Mouse (Mus musculus) forebrain, embryonic 14.5 days (tissue): ENCODE results near the gene Gnptg. TPM values are rescaled to one million over a fixed set of nuclear protein-coding genes. Genes with fewer than 3 reads are reported as not detected.

ENCODE experiments used
- ATAC-seq: fragments of 200-750 bp; cut with Nextera tagmentation; 2 replicates; pipeline ENCODE4 v1.8.0; 2017; ENCODE audit warnings: mild to moderate bottlenecking, moderate library complexity
- DNase-seq: peaks from one replicate; pipeline ENCODE4 v3.0.0-alpha.2; 2015; ENCODE audit warnings: low spot score
- H3K27ac ChIP-seq: fragments of 300-500 bp; sonication (generic); 2 replicates; pipeline ENCODE4 v1.5.1; 2014; ENCODE audit warnings: low read depth, mild to moderate bottlenecking, control low read depth, low read length, moderate library complexity
- H3K27me3 ChIP-seq: fragments of 300-500 bp; sonication (generic); replicated peaks from 2 replicates; pipeline ENCODE4 v1.6.1; 2014; ENCODE audit warnings: low read length, control low read depth, mixed read lengths; ENCODE audit not compliant: control insufficient read depth, insufficient read depth
- H3K36me3 ChIP-seq: fragments of 300-500 bp; sonication (generic); 2 replicates; pipeline ENCODE4 v1.6.1; 2014; ENCODE audit warnings: low read length, control low read depth; ENCODE audit not compliant: control insufficient read depth, insufficient read depth
- H3K4me1 ChIP-seq: fragments of 300-500 bp; sonication (generic); 2 replicates; pipeline ENCODE4 v1.6.1; 2014; ENCODE audit warnings: antibody characterized with exemption, low read length, control low read depth; ENCODE audit not compliant: control insufficient read depth, insufficient read depth
- H3K4me2 ChIP-seq: fragments of 300-500 bp; sonication (generic); 2 replicates; pipeline ENCODE4 v1.6.1; 2014; ENCODE audit warnings: mild to moderate bottlenecking, control low read depth, low read length
- H3K4me3 ChIP-seq: fragments of 300-500 bp; sonication (generic); 2 replicates; pipeline ENCODE4 v1.5.1; 2014; ENCODE audit warnings: low read depth, low read length, control low read depth
- H3K9ac ChIP-seq: fragments of 300-500 bp; sonication (generic); 2 replicates; pipeline ENCODE4 v1.6.1; 2014; ENCODE audit warnings: mild to moderate bottlenecking, low read length, control low read depth, moderate library complexity
- H3K9me3 ChIP-seq: fragments of 300-500 bp; sonication (generic); replicated peaks from 2 replicates; pipeline ENCODE4 v1.6.1; 2016; ENCODE audit warnings: low read length, control low read depth, mixed read lengths; ENCODE audit not compliant: control insufficient read depth
- WGBS: fragments of 180-500 bp; shearing (Covaris S2); extraction: QIAGEN DNeasy Blood & Tissue Kit; methylation state at CpG from one replicate; pipeline ENCODE4 v1.1.7; 2014; 5-methylcytosine and 5-hydroxymethylcytosine counted together
- polyA plus RNA-seq: library from polyadenylated mRNA; unstranded; fragments of >200 nt; fragmentation: Nextera tagmentation; extraction: Ambion mirVana; gene quantifications from 2 replicates; pipeline ENCODE4 v1.2.1, GENCODE M21; 2014

Gnptg gene
- polyA plus RNA-seq, 1 experiment from 2014 or later: 86.8 TPM

- H3K4me3 ChIP-seq: peak overlapping the region; percentile 99
- peaks cover 27% of the 10 kb centered on the region for H3K36me3 ChIP-seq
- DNase-seq (peak; percentile 95), ATAC-seq (peak; percentile 92)
- H3K27me3 ChIP-seq: no peaks in the 10 kb centered on the region
- peak overlapping the region; percentile 99 for H3K27ac ChIP-seq
- peak overlapping the region; percentile 99 for H3K9ac ChIP-seq
- H3K4me1 ChIP-seq: peaks cover 26% of the 10 kb centered on the region
- peak overlapping the region; percentile 99 for H3K4me2 ChIP-seq
- under 1% methylated on average over 82 of the region's 92 CpGs for WGBS
- no peaks in the 10 kb centered on the region for H3K9me3 ChIP-seq
Observed at GRCm38 (mm10) chr17:25272951-25273705, 33.2 kb upstream of the Gnptg start.

DNA sequence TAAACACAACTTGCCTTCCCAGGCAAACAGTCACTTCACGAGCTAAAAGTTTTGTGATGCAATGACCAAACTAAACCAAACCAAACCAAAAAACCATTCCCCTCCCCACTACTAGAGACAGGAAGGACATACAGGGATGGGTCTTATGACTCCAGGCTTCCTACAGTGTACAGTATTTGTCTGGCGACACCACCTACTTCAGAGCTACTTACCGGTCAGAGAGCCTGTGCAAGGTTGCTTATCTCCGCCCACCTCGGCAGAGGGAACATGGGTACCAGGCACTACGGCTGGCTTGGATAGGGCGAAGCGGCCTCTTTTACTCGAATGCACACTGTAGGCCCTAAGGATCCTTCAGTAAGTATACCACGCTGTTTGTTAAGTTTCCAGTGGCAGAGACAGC, 32.4 kb upstream of the Gnptg start:
- under 1% methylated on average over 10 of the region's 10 CpGs for WGBS
- peaks cover 35% of the 10 kb centered on the region for H3K36me3 ChIP-seq
- H3K4me2 ChIP-seq: peak overlapping the region; percentile 99
- no peaks in the 10 kb centered on the region for H3K27me3 ChIP-seq
- H3K9ac ChIP-seq: peak overlapping the region; percentile 99
- H3K4me1 ChIP-seq: peaks cover 26% of the 10 kb centered on the region
- no peaks in the 10 kb centered on the region for H3K9me3 ChIP-seq
- H3K27ac ChIP-seq: peak overlapping the region; percentile 99; the same call in 1 of the 2 replicates
- DNase-seq (no peak), ATAC-seq (no peak)
- peak overlapping the region; percentile 99 for H3K4me3 ChIP-seq

- Histone ChIP-seq H3K36me3 (peaks cover 50% of the 10 kb centered on the region), H3K27ac (no peak overlapping the region), H3K9me3 (no peaks in the 10 kb centered on the region), H3K4me3 (peak overlapping the region; percentile 99), H3K27me3 (no peaks in the 10 kb centered on the region), H3K9ac (peak overlapping the region; percentile 2; the same call in 1 of the 2 replicates), H3K4me2 (peak overlapping the region; percentile 99), H3K4me1 (peaks cover 26% of the 10 kb centered on the region)
- DNase-seq: no peak
- no peak for ATAC-seq
- 82% methylated on average over 2 of the region's 2 CpGs for WGBS
Observed at GRCm38 (mm10) chr17:25270795-25271335, 30.9 kb upstream of the Gnptg start.

DNA sequence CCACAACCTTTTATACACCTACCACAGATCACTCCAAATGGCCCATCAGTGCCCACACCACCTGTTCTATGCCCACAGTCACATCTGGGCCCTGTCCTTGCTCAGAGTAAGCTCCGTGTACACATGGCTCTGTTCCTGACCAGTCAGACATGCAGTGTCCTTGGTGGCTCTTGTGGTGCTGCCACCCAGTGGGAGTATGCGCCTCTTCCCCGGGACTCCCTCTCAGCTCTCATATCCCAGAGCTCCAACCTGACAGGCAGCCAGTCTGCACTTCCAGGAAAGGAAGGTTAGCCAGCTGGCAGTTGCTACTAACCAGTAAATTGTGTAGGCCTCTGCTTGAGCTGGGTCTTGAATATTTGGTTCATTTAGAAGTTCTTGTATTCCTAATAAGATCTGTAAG, 24.5 kb upstream of the Gnptg start:
- Histone ChIP-seq H3K9ac (no peak overlapping the region), H3K9me3 (no peaks in the 10 kb centered on the region), H3K27ac (no peak overlapping the region), H3K4me1 (no peaks in the 10 kb centered on the region), H3K27me3 (no peaks in the 10 kb centered on the region), H3K4me3 (no peak overlapping the region), H3K36me3 (peaks cover 81% of the 10 kb centered on the region), H3K4me2 (no peak overlapping the region)
- ATAC-seq: no peak
- DNase-seq: no peak
- WGBS: 70% methylated on average over 3 of the region's 3 CpGs

- Histone ChIP-seq H3K9ac (no peak overlapping the region), H3K36me3 (peaks cover 28% of the 10 kb centered on the region), H3K4me1 (peaks cover 10% of the 10 kb centered on the region), H3K4me3 (no peak overlapping the region), H3K9me3 (no peaks in the 10 kb centered on the region), H3K27ac (no peak overlapping the region), H3K27me3 (peaks cover 8% of the 10 kb centered on the region), H3K4me2 (no peak overlapping the region)
- 59% methylated on average over 6 of the region's 6 CpGs for WGBS
- ATAC-seq (no peak), DNase-seq (no peak)
Observed at GRCm38 (mm10) chr17:25257804-25258261, 17.9 kb upstream of the Gnptg start.

GRCm38 (mm10) chr17:25256140-25256754, 16.3 kb upstream of the Gnptg start, which contains the start of gene Baiap3:
Gene Baiap3 (minus strand): TSS chr17:25256364.
- peaks cover 8% of the 10 kb centered on the region for H3K27me3 ChIP-seq
- H3K4me2 ChIP-seq: peak within 1 kb of the TSS; percentile 52
- peaks cover 12% of the 10 kb centered on the region for H3K4me1 ChIP-seq
- no peaks in the 10 kb centered on the region for H3K9me3 ChIP-seq
- ATAC-seq (peak; percentile 24; the same call in 1 of the 2 replicates), DNase-seq (no peak)
- H3K27ac ChIP-seq: no peak within 1 kb of the TSS
- peak within 1 kb of the TSS; percentile 40 for H3K9ac ChIP-seq
- 5% methylated on average over 35 of the region's 35 CpGs for WGBS
- H3K36me3 ChIP-seq: peaks cover 22% of the 10 kb centered on the region
- H3K4me3 ChIP-seq: peak within 1 kb of the TSS; percentile 17

DNA sequence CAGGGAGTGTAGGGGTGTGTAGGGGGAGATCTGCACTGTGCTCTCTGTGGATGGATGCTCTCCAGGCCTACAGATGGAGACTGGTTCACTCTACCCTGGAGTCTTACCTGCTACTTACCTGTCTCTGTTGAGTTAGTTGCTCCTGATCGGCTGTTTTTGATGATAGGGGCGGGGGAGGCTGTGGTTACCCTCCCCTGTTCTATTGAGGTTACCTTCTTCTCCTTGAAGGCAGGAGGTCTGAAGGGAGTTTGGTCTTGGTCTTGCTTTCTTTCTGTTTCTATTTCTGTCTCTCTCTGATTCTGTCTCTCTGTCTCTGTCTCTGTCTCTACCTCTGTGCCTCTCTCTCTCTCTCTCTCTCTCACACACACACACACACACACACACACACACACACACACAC, 15.2 kb upstream of the Gnptg start:
- H3K9ac ChIP-seq: no peak overlapping the region
- ATAC-seq (no peak), DNase-seq (no peak)
- no peak overlapping the region for H3K27ac ChIP-seq
- peaks cover 8% of the 10 kb centered on the region for H3K27me3 ChIP-seq
- whole genome bisulfite sequencing: 68% methylated on average over 2 of the region's 2 CpGs
- peaks cover 12% of the 10 kb centered on the region for H3K4me1 ChIP-seq
- H3K4me2 ChIP-seq: no peak overlapping the region
- H3K4me3 ChIP-seq: no peak overlapping the region
- peaks cover 20% of the 10 kb centered on the region for H3K36me3 ChIP-seq
- H3K9me3 ChIP-seq: no peaks in the 10 kb centered on the region

DNA sequence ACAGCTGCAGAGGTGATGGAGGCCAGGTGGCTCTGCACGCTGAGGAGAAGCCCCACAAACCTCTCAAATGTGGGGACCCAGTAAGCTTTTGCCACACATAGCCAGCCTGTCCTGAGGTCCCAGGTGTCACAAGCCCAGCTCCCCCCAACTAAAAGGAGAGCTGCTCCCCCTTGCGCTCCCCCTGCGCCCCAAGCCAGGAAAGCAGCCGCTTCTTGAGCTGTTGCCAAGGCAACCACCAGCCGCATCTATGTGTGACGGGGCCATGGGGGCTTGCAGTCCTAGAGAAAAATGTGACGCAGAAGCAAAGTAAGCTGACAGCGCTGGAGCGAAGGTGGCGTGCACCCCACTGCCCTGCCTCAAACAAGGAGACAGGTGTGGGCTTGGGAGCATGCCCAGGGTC, 13.8 kb upstream of the Gnptg start:
- 0 out of 2 replicates have a peak overlapping the region, but pooled peaks have one; percentile 49 for H3K27ac ChIP-seq
- DNase-seq (peak; percentile 67), ATAC-seq (no peak)
- 0 out of 2 replicates have a peak overlapping the region, but pooled peaks have one; percentile 32 for H3K9ac ChIP-seq
- no peaks in the 10 kb centered on the region for H3K9me3 ChIP-seq
- peaks cover 12% of the 10 kb centered on the region for H3K4me1 ChIP-seq
- H3K36me3 ChIP-seq: peaks cover 6% of the 10 kb centered on the region; the same call in 1 of the 2 replicates
- H3K27me3 ChIP-seq: peaks cover 8% of the 10 kb centered on the region
- WGBS: 22% methylated on average over 10 of the region's 10 CpGs
- peak overlapping the region; percentile 12; the same call in 1 of the 2 replicates for H3K4me2 ChIP-seq
- no peak overlapping the region for H3K4me3 ChIP-seq
